14 mouse cellular contexts compared by ENCODE assay signal in genomic region chr1:90210346-90210745, GRCm38 (mm10). TPM values are rescaled to one million over a fixed set of nuclear protein-coding genes. Genes with fewer than 3 reads are reported as not detected.
DNase-seq lines count a peak whose midpoint lies in the region; ATAC-seq and TF ChIP-seq lines count a peak whose summit lies in the region.
"Had no signal": no experiment of that assay in that cellular context is flagged by ENCODE, and none has a peak within 500 bp of the region (broad histone marks: within the 10 kb centered on the region; RNA-seq: fewer than 3 reads in every experiment).

No protein-coding gene starts in this region.

- DNase-seq in forebrain, embryonic 10.5 days (ENCODE audit: extremely low spot score, low spot score): no peak
- no peak for DNase-seq in heart, postnatal 25 days (ENCODE audit: low spot score)
- DNase-seq in layer of hippocampus, adult 2 months (ENCODE audit: low spot score in 2 of 2): no peak
- no peak for DNase-seq in layer of hippocampus, adult 9-11 months
- DNase-seq: cerebellum, adult 9-10 months; embryo, embryonic 11 days; right cerebral cortex, postnatal 14 days; thymus, postnatal 36 days had no signal

- H3K27ac ChIP-seq in forebrain, embryonic 12.5 days: no peak overlapping the region
- no peak overlapping the region for H3K27ac ChIP-seq in forebrain, embryonic 10.5 days
- H3K27ac ChIP-seq in heart, embryonic 14.5 days (replicated peaks in 1 of 2; ENCODE audit: control insufficient read depth in 1 of 2, insufficient read depth in 1 of 2, low read depth in 2 of 2, low read length in 2 of 2): no peak overlapping the region; a peak in 1 of 4 replicates
- peak overlapping the region; percentile 15; the same call in 1 of the 2 replicates for H3K27ac ChIP-seq in layer of hippocampus, adult 2 months
- H3K27ac ChIP-seq in forebrain, embryonic 15.5 days (replicated peaks): peak overlapping the region; percentile 87

- peaks cover 70% of the 10 kb centered on the region for H3K4me1 ChIP-seq in forebrain, embryonic 12.5 days
- peaks cover 66% of the 10 kb centered on the region for H3K4me1 ChIP-seq in forebrain, embryonic 10.5 days
- H3K4me1 ChIP-seq in heart, embryonic 14.5 days (ENCODE audit: control insufficient read depth in 2 of 2, insufficient read depth in 2 of 2, low read length in 2 of 2): peaks cover 12 to 25% of the 10 kb centered on the region in 2 experiments
- peaks cover 58% of the 10 kb centered on the region for H3K4me1 ChIP-seq in forebrain, embryonic 15.5 days

- H3K36me3 ChIP-seq in forebrain, embryonic 12.5 days (replicated peaks): peaks cover 41% of the 10 kb centered on the region
- peaks cover 67% of the 10 kb centered on the region for H3K36me3 ChIP-seq in forebrain, embryonic 10.5 days (replicated peaks)
- H3K36me3 ChIP-seq in heart, embryonic 14.5 days (ENCODE audit: control insufficient read depth, insufficient read depth, low read length): peaks cover 18% of the 10 kb centered on the region
- H3K36me3 ChIP-seq in forebrain, embryonic 15.5 days: 0 out of 2 replicates have a peak, but pooled peaks cover 6% of the 10 kb centered on the region

- no peaks in the 10 kb centered on the region for H3K9me3 ChIP-seq in forebrain, embryonic 12.5 days
- no peaks in the 10 kb centered on the region for H3K9me3 ChIP-seq in forebrain, embryonic 10.5 days
- H3K9me3 ChIP-seq in heart, embryonic 14.5 days (ENCODE audit: control insufficient read depth, low read length): no peaks in the 10 kb centered on the region
- H3K9me3 ChIP-seq in forebrain, embryonic 15.5 days: no peaks in the 10 kb centered on the region

- peak overlapping the region; percentile 26 for H3K4me2 ChIP-seq in forebrain, embryonic 12.5 days
- H3K4me2 ChIP-seq in heart, embryonic 14.5 days (ENCODE audit: low read length): peak overlapping the region; percentile 65
- peak overlapping the region; percentile 19 for H3K4me2 ChIP-seq in forebrain, embryonic 15.5 days (replicated peaks)
- H3K4me2 ChIP-seq: midbrain, embryonic 11.5 days had no signal

- TF ChIP-seq CTCF in layer of hippocampus, adult 2 months (conservative IDR thresholded peaks at IDR 0.05): no peak

- no peak overlapping the region for H3K9ac ChIP-seq in forebrain, embryonic 12.5 days
- no peak overlapping the region for H3K9ac ChIP-seq in heart, embryonic 14.5 days (ENCODE audit: low read length)
- H3K9ac ChIP-seq in forebrain, embryonic 15.5 days (replicated peaks): no peak overlapping the region

- ATAC-seq in forebrain, embryonic 12.5 days (ENCODE audit: low FRiP score): no peak
- ATAC-seq in heart, embryonic 14.5 days (ENCODE audit: insufficient number of reproducible peaks, insufficient read depth, low FRiP score, low read depth): no peak
- ATAC-seq in forebrain, embryonic 15.5 days (replicated peaks): no peak
- ATAC-seq: activated CD4-positive, CD25-positive, alpha-beta regulatory T cell, adult 4 months; inflammation-experienced regulatory T-cells, adult 6 months had no signal

- no peaks in the 10 kb centered on the region for H3K27me3 ChIP-seq in forebrain, embryonic 12.5 days
- no peaks in the 10 kb centered on the region for H3K27me3 ChIP-seq in forebrain, embryonic 10.5 days (ENCODE audit: poor library complexity, severe bottlenecking)
- no peaks in the 10 kb centered on the region for H3K27me3 ChIP-seq in heart, embryonic 14.5 days (ENCODE audit: control insufficient read depth, insufficient read depth, low read length)
- H3K27me3 ChIP-seq in forebrain, embryonic 15.5 days: no peaks in the 10 kb centered on the region

- no peak overlapping the region for H3K4me3 ChIP-seq in forebrain, embryonic 12.5 days (replicated peaks)
- no peak overlapping the region for H3K4me3 ChIP-seq in forebrain, embryonic 10.5 days
- H3K4me3 ChIP-seq in heart, embryonic 14.5 days (ENCODE audit: control insufficient read depth in 1 of 2, insufficient read depth in 1 of 2, low read depth in 1 of 2, low read length in 2 of 2): no peak overlapping the region
- H3K4me3 ChIP-seq in layer of hippocampus, adult 2 months: no peak overlapping the region
- H3K4me3 ChIP-seq in forebrain, embryonic 15.5 days: 0 out of 2 replicates have a peak overlapping the region, but pooled peaks have one; percentile 0

- intact Hi-C loops in heart, postnatal 25 days (cut with DNase I): no loop called here

- WGBS in forebrain, embryonic 12.5 days: 92% methylated on average over 6 of the region's 6 CpGs
- 90% methylated on average over 6 of the region's 6 CpGs for WGBS in forebrain, embryonic 10.5 days
- 67% methylated on average over 6 of the region's 6 CpGs for WGBS in heart, embryonic 14.5 days
- 87% methylated on average over 6 of the region's 6 CpGs for WGBS in forebrain, embryonic 15.5 days

RNA-seq across cellular contexts. Expression of gene Ackr3, which starts 6.6 kb away (rescaled TPM):
- 25.5 and 28.7 TPM in 2 replicates for polyA plus RNA-seq in forebrain, embryonic 12.5 days (2016; fragmentation: Nextera tagmentation; extraction: Ambion mirVana)
- 19.3 and 21.5 TPM in 2 replicates for polyA plus RNA-seq in forebrain, embryonic 10.5 days (2016; fragmentation: Nextera tagmentation; extraction: Ambion mirVana)
- polyA plus RNA-seq in heart, embryonic 14.5 days (2014; fragmentation: Nextera tagmentation; extraction: Ambion mirVana): 41.3 and 51.0 TPM in 2 replicates
- 10 to 100 TPM; 64.4 to 75.8 TPM for total RNA-seq in heart, postnatal 25 days (2021)
- 10 to 100 TPM; 13.7 to 17.8 TPM for total RNA-seq in layer of hippocampus, adult 2 months (2021)
- polyA plus RNA-seq in forebrain, embryonic 15.5 days (2015; fragmentation: Nextera tagmentation; extraction: Ambion mirVana): 23.7 and 23.8 TPM in 2 replicates

RNA-seq across cellular contexts. Expression of gene Iqca, which starts 57.1 kb away (rescaled TPM):
- polyA plus RNA-seq in forebrain, embryonic 12.5 days (2016; fragmentation: Nextera tagmentation; extraction: Ambion mirVana): 0.56 TPM in 1 of 2 replicates, not detected in the other
- 0.10 and 0.27 TPM in 2 replicates for polyA plus RNA-seq in forebrain, embryonic 10.5 days (2016; fragmentation: Nextera tagmentation; extraction: Ambion mirVana)
- polyA plus RNA-seq in heart, embryonic 14.5 days (2014; fragmentation: Nextera tagmentation; extraction: Ambion mirVana): not detected in 2 replicates
- not detected for total RNA-seq in heart, postnatal 25 days (2021)
- 1 to 10 TPM; 1.6 to 2.4 TPM for total RNA-seq in layer of hippocampus, adult 2 months (2021)
- polyA plus RNA-seq in forebrain, embryonic 15.5 days (2015; fragmentation: Nextera tagmentation; extraction: Ambion mirVana): 0.52 and 1.3 TPM in 2 replicates
- polyA plus RNA-seq: activated CD4-positive, CD25-positive, alpha-beta regulatory T cell, adult 4 months; inflammation-experienced regulatory T-cells, adult 6 months had no signal

Comparison
In these comparisons a context has a peak if more than half of its experiments do, and no peak if none do; other contexts are left out.
1. H3K27ac ChIP-seq: peak in layer of hippocampus, adult 2 months (single experiment) and forebrain, embryonic 15.5 days (single experiment); none in forebrain, embryonic 12.5 days (single experiment), forebrain, embryonic 10.5 days (single experiment) and heart, embryonic 14.5 days (0 of 2).
2. Peak in every context shown above with its lines, with median percentiles within 50 percentile points of each other: H3K4me2 ChIP-seq.